Mouse (Mus musculus): ENCODE data around the gene Syn3.

Gene Syn3

GRCm38 (mm10) chr10:86338121-86338715, 160.5 kb downstream of the Syn3 start:
- DNase-seq (ENCODE audit: low read depth) = no peak

GRCm38 (mm10) chr10:86337239-86337638, 161.5 kb downstream of the Syn3 start:
- no peak for DNase-seq (ENCODE audit: low read depth)

- no peak for DNase-seq (ENCODE audit: low read depth)
Measured at GRCm38 (mm10) chr10:86336506-86336905, 162.2 kb downstream of the Syn3 start.

GRCm38 (mm10) chr10:86334581-86334980, 164.1 kb downstream of the Syn3 start:
- no peak for DNase-seq (ENCODE audit: low read depth)

- DNase-seq (ENCODE audit: low read depth) = no peak
Measured at GRCm38 (mm10) chr10:86332942-86333341, 165.8 kb downstream of the Syn3 start.

- no peak for DNase-seq (ENCODE audit: low read depth)
Measured at GRCm38 (mm10) chr10:86331681-86332281, 166.9 kb downstream of the Syn3 start.

- DNase-seq (ENCODE audit: low read depth) = no peak
Measured at GRCm38 (mm10) chr10:86330993-86331680, 167.6 kb downstream of the Syn3 start.

- DNase-seq (ENCODE audit: low read depth) = no peak
Measured at GRCm38 (mm10) chr10:86329241-86329882, 169.3 kb downstream of the Syn3 start.

GRCm38 (mm10) chr10:86328691-86329090, 170.0 kb downstream of the Syn3 start:
- DNase-seq (ENCODE audit: low read depth) = no peak

GRCm38 (mm10) chr10:86328143-86328542, 170.6 kb downstream of the Syn3 start:
- no peak for DNase-seq (ENCODE audit: low read depth)

- no peak for DNase-seq (ENCODE audit: low read depth)
Measured at GRCm38 (mm10) chr10:86325272-86325671, 173.4 kb downstream of the Syn3 start.

- DNase-seq (ENCODE audit: low read depth) = no peak
Measured at GRCm38 (mm10) chr10:86323275-86323994, 175.3 kb downstream of the Syn3 start.

- no peak for DNase-seq (ENCODE audit: low read depth)
Measured at GRCm38 (mm10) chr10:86322006-86322405, 176.7 kb downstream of the Syn3 start.

GRCm38 (mm10) chr10:86321194-86321593, 177.5 kb downstream of the Syn3 start:
- DNase-seq (ENCODE audit: low read depth) = no peak

GRCm38 (mm10) chr10:86320204-86320603, 178.5 kb downstream of the Syn3 start:
- DNase-seq (ENCODE audit: low read depth) = no peak

- no peak for DNase-seq (ENCODE audit: low read depth)
Measured at GRCm38 (mm10) chr10:86319526-86319925, 179.2 kb downstream of the Syn3 start.

GRCm38 (mm10) chr10:86318552-86319140, 180.1 kb downstream of the Syn3 start:
- DNase-seq (ENCODE audit: low read depth) = no peak

- DNase-seq (ENCODE audit: low read depth) = no peak
Measured at GRCm38 (mm10) chr10:86317633-86318032, 181.1 kb downstream of the Syn3 start.

GRCm38 (mm10) chr10:86315513-86315912, 183.2 kb downstream of the Syn3 start:
- no peak for DNase-seq (ENCODE audit: low read depth)

GRCm38 (mm10) chr10:86313448-86313847, 185.2 kb downstream of the Syn3 start:
- DNase-seq (ENCODE audit: low read depth) = no peak

GRCm38 (mm10) chr10:86312976-86313375, 185.7 kb downstream of the Syn3 start:
- no peak for DNase-seq (ENCODE audit: low read depth)

GRCm38 (mm10) chr10:86310527-86310926, 188.2 kb downstream of the Syn3 start:
- DNase-seq (ENCODE audit: low read depth) = no peak

Measured in induced T-regulatory cell, adult 2 months (primary cell).